23 mouse cellular contexts compared by ENCODE assay signal in genomic region chr1:112245437-112245836, GRCm38 (mm10).
DNase-seq lines count a peak whose midpoint lies in the region; ATAC-seq and TF ChIP-seq lines count a peak whose summit lies in the region.
"Had no signal": no experiment of that assay in that cellular context is flagged by ENCODE, and none has a peak within 500 bp of the region (broad histone marks: within the 10 kb centered on the region; RNA-seq: fewer than 3 reads in every experiment).

No protein-coding gene starts in this region.

- no peak overlapping the region for H3K27ac ChIP-seq in hindbrain, embryonic 14.5 days
- no peak overlapping the region for H3K27ac ChIP-seq in forebrain, embryonic 14.5 days (ENCODE audit: low read depth, low read length)
- H3K27ac ChIP-seq: embryonic facial prominence, embryonic 13.5 days; embryonic facial prominence, embryonic 15.5 days; forebrain, embryonic 10.5 days; forebrain, embryonic 12.5 days; forebrain, embryonic 15.5 days had no signal

- no peak overlapping the region for H3K9ac ChIP-seq in hindbrain, embryonic 14.5 days
- no peak overlapping the region for H3K9ac ChIP-seq in forebrain, embryonic 14.5 days (ENCODE audit: low read length)
- H3K9ac ChIP-seq: embryonic facial prominence, embryonic 13.5 days; embryonic facial prominence, embryonic 15.5 days; forebrain, embryonic 12.5 days; forebrain, embryonic 15.5 days; forebrain, postnatal 0 days had no signal

- H3K36me3 ChIP-seq in hindbrain, embryonic 14.5 days (replicated peaks; ENCODE audit: control insufficient read depth, insufficient read depth), result no peaks in the 10 kb centered on the region
- no peaks in the 10 kb centered on the region for H3K36me3 ChIP-seq in forebrain, embryonic 14.5 days (ENCODE audit: control insufficient read depth, insufficient read depth, low read length)
- H3K36me3 ChIP-seq: embryonic facial prominence, embryonic 13.5 days; embryonic facial prominence, embryonic 15.5 days; forebrain, embryonic 10.5 days; forebrain, embryonic 12.5 days; forebrain, embryonic 15.5 days had no signal

- peak; percentile 53 for DNase-seq in Muller cell, postnatal 12 days (ENCODE audit: inconsistent ontology term)
- DNase-seq in Patski (ENCODE audit: low read depth, low spot score), result no peak
- peak; percentile 20 for DNase-seq in brain, embryonic 14.5 days (ENCODE audit: low read depth)
- no peak for DNase-seq in hindbrain, embryonic 14.5 days (ENCODE audit: low spot score)
- DNase-seq in forebrain, embryonic 14.5 days (ENCODE audit: low spot score), result no peak
- DNase-seq in layer of hippocampus, adult 11-12 months (ENCODE audit: low spot score), result no peak
- DNase-seq: adrenal gland, adult 2 months; adrenal gland, postnatal 10 days; adrenal gland, postnatal 25 days; cerebellum, adult 11 months; cerebellum, adult 18-20 months; cerebellum, adult 8-10 months; cerebellum, adult 9-11 months; cerebellum, postnatal 14 days; cerebellum, postnatal 36 days; embryo, embryonic 11 days; forebrain, postnatal 0 days had no signal

- TF ChIP-seq CTCF in Patski (IDR thresholded peaks at IDR 0.05), result no peak
- TF ChIP-seq CTCF in brain, embryonic 14.5 days (IDR thresholded peaks at IDR 0.05; ENCODE audit: borderline replicate concordance, extremely low read depth, insufficient read depth, insufficient read length), result no peak

- H3K27me3 ChIP-seq in Patski, result no peaks in the 10 kb centered on the region
- H3K27me3 ChIP-seq in hindbrain, embryonic 14.5 days (ENCODE audit: control insufficient read depth, insufficient read depth, low read length), result no peaks in the 10 kb centered on the region
- H3K27me3 ChIP-seq in forebrain, embryonic 14.5 days (replicated peaks; ENCODE audit: control insufficient read depth, insufficient read depth, low read length), result no peaks in the 10 kb centered on the region
- H3K27me3 ChIP-seq: embryonic facial prominence, embryonic 13.5 days; embryonic facial prominence, embryonic 15.5 days; forebrain, embryonic 12.5 days; forebrain, embryonic 15.5 days had no signal

- no peak overlapping the region for H3K4me2 ChIP-seq in hindbrain, embryonic 14.5 days (replicated peaks)
- no peak overlapping the region for H3K4me2 ChIP-seq in forebrain, embryonic 14.5 days (ENCODE audit: low read length)
- H3K4me2 ChIP-seq: embryonic facial prominence, embryonic 13.5 days; embryonic facial prominence, embryonic 15.5 days; forebrain, embryonic 12.5 days; forebrain, embryonic 15.5 days had no signal

- no peaks in the 10 kb centered on the region for H3K4me1 ChIP-seq in hindbrain, embryonic 14.5 days (replicated peaks; ENCODE audit: control insufficient read depth, insufficient read depth, low read length)
- H3K4me1 ChIP-seq in forebrain, embryonic 14.5 days (ENCODE audit: control insufficient read depth, insufficient read depth, low read length), result no peaks in the 10 kb centered on the region
- H3K4me1 ChIP-seq: embryonic facial prominence, embryonic 13.5 days; embryonic facial prominence, embryonic 15.5 days; forebrain, embryonic 10.5 days; forebrain, embryonic 12.5 days; forebrain, embryonic 15.5 days had no signal

- peak; percentile 57 for ATAC-seq in Patski
- no peak for ATAC-seq in hindbrain, embryonic 14.5 days (ENCODE audit: low FRiP score)
- no peak for ATAC-seq in forebrain, embryonic 14.5 days
- ATAC-seq: forebrain, embryonic 15.5 days; forebrain, postnatal 0 days had no signal

- POLR2A ChIA-PET in Patski (lab: Charles Lee), result no interaction called here

- no peak for TF ChIP-seq POLR2A in brain, embryonic 14.5 days (IDR thresholded peaks at IDR 0.05; ENCODE audit: borderline replicate concordance, extremely low read depth, insufficient read depth, insufficient read length, poor library complexity, severe bottlenecking)

- H3K9me3 ChIP-seq in hindbrain, embryonic 14.5 days (ENCODE audit: control insufficient read depth, low read length), result no peaks in the 10 kb centered on the region
- no peaks in the 10 kb centered on the region for H3K9me3 ChIP-seq in forebrain, embryonic 14.5 days (replicated peaks; ENCODE audit: control insufficient read depth, low read length)
- H3K9me3 ChIP-seq: embryonic facial prominence, embryonic 13.5 days; embryonic facial prominence, embryonic 15.5 days; forebrain, embryonic 10.5 days; forebrain, embryonic 12.5 days; forebrain, embryonic 15.5 days had no signal

- in situ Hi-C loops in Patski (cut with MboI; ENCODE audit: low pct_unique_long_range_greater_than_20kb), result no loop called here

- H3K4me3 ChIP-seq in hindbrain, embryonic 14.5 days (replicated peaks; ENCODE audit: low read length), result no peak overlapping the region
- no peak overlapping the region for H3K4me3 ChIP-seq in forebrain, embryonic 14.5 days (ENCODE audit: low read depth, low read length)
- H3K4me3 ChIP-seq: embryonic facial prominence, embryonic 13.5 days; embryonic facial prominence, embryonic 15.5 days; erythroblast, embryonic 14.5 days; forebrain, embryonic 10.5 days; forebrain, embryonic 12.5 days; forebrain, embryonic 15.5 days had no signal

- WGBS in hindbrain, embryonic 14.5 days, result 42% methylated on average over 3 of the region's 3 CpGs
- 61% methylated on average over 3 of the region's 3 CpGs for WGBS in forebrain, embryonic 14.5 days

- CTCF ChIA-PET in Patski (lab: Charles Lee), result no interaction called here

Comparison
In these comparisons a context has a peak if more than half of its experiments do, and no peak if none do; other contexts are left out.
1. DNase-seq: peak in Muller cell, postnatal 12 days (single experiment) and brain, embryonic 14.5 days (single experiment); none in Patski (single experiment), hindbrain, embryonic 14.5 days (single experiment), forebrain, embryonic 14.5 days (single experiment) and layer of hippocampus, adult 11-12 months (single experiment).